Mouse (Mus musculus) MEL (cell line): ENCODE measurements around the gene Map6. TPM values are rescaled to one million over a fixed set of nuclear protein-coding genes. Genes with fewer than 3 reads are reported as not detected.

Source experiments
- DNase-seq: peaks from one replicate; pipeline ENCODE4 v3.0.0; 2011; ENCODE audit warnings: low read depth, low spot score
- H3K27ac ChIP-seq: 2 replicates; pipeline ENCODE4 v1.5.1; 2012; ENCODE audit warnings: low read depth, mild to moderate bottlenecking, control low read depth, low read length, moderate library complexity; ENCODE audit not compliant: control insufficient read depth
- H3K27me3 ChIP-seq, 2 experiments: fragments of 150-350 bp in 1 of 2; sonication (generic) in 1 of 2; 2 replicates each; pipeline ENCODE4 v1.6.1; 2012; ENCODE audit warnings: low read length in 2 of 2, mild to moderate bottlenecking in 2 of 2, improper control_type of control experiment in 1 of 2, moderate library complexity in 1 of 2; ENCODE audit not compliant: insufficient read depth in 2 of 2, control insufficient read depth in 1 of 2
- H3K36me3 ChIP-seq, 2 experiments: 2 replicates each; pipeline ENCODE4 v1.6.1; 2012 to 2014; ENCODE audit warnings: low read length in 2 of 2, improper control_type of control experiment in 1 of 2, inconsistent platforms in 1 of 2, mild to moderate bottlenecking in 1 of 2; ENCODE audit not compliant: insufficient read depth in 2 of 2, control insufficient read depth in 1 of 2
- H3K4me1 ChIP-seq, 2 experiments: fragments of 150-350 bp in 1 of 2; sonication (generic) in 1 of 2; 2 replicates each; pipeline ENCODE4 v1.6.1; 2012; ENCODE audit warnings: low read length in 2 of 2, improper control_type of control experiment in 1 of 2, mild to moderate bottlenecking in 1 of 2; ENCODE audit not compliant: insufficient read depth in 2 of 2, control insufficient read depth in 1 of 2
- H3K4me3 ChIP-seq, 2 experiments: fragments of 150-350 bp in 1 of 2; sonication (generic) in 1 of 2; 2 replicates each; pipeline ENCODE4 v1.5.1; 2012; ENCODE audit warnings: low read depth in 2 of 2, low read length in 2 of 2, mild to moderate bottlenecking in 2 of 2, moderate library complexity in 2 of 2, control low read depth in 1 of 2, improper control_type of control experiment in 1 of 2; ENCODE audit not compliant: control insufficient read depth in 1 of 2, insufficient read depth in 1 of 2
- H3K79me2 ChIP-seq: 2 replicates; pipeline ENCODE4 v1.6.1; 2012; ENCODE audit warnings: mild to moderate bottlenecking, low read length, moderate library complexity; ENCODE audit not compliant: control insufficient read depth, poor library complexity, insufficient read depth
- H3K9ac ChIP-seq: 2 replicates; pipeline ENCODE4 v1.6.1; 2012; ENCODE audit warnings: low read depth, mild to moderate bottlenecking, control low read depth, low read length, moderate library complexity; ENCODE audit not compliant: control insufficient read depth, poor library complexity, severe bottlenecking
- H3K9me3 ChIP-seq: fragments of 150-350 bp; sonication (generic); replicated peaks from 2 replicates; pipeline ENCODE4 v1.6.1; 2012; ENCODE audit warnings: mild to moderate bottlenecking, low read length, improper control_type of control experiment, moderate library complexity; ENCODE audit not compliant: insufficient read depth
- BHLHE40 ChIP-seq: IDR thresholded peaks from 2 replicates; pipeline ENCODE4 v1.6.1; 2012; ENCODE audit warnings: low read depth, mild to moderate bottlenecking, inconsistent platforms, low read length, improper control_type of control experiment, borderline replicate concordance
- CTCF ChIP-seq, 3 experiments: IDR thresholded peaks in 2 of 3; conservative IDR thresholded peaks in 1 of 3; 2 replicates each; pipeline ENCODE4 v1.5.1; 2011 to 2012; ENCODE audit warnings: low read length in 3 of 3, low read depth in 2 of 3, mild to moderate bottlenecking in 2 of 3, improper control_type of control experiment in 1 of 3, inconsistent platforms in 1 of 3, mixed read lengths in 1 of 3, moderate library complexity in 1 of 3; ENCODE audit not compliant: control insufficient read depth in 1 of 3, insufficient read depth in 1 of 3, poor library complexity in 1 of 3, severe bottlenecking in 1 of 3
- E2F4 ChIP-seq: IDR thresholded peaks from 2 replicates; pipeline ENCODE4 v1.6.1; 2011; ENCODE audit warnings: low read depth, low read length, improper control_type of control experiment, borderline replicate concordance
- GABPA ChIP-seq: IDR thresholded peaks from 2 replicates; pipeline ENCODE4 v1.6.1; 2012; ENCODE audit warnings: low read depth, mild to moderate bottlenecking, inconsistent platforms, low read length, improper control_type of control experiment, moderate library complexity
- JUND ChIP-seq: IDR thresholded peaks from 2 replicates; pipeline ENCODE4 v1.6.1; 2011; ENCODE audit warnings: low read depth, mild to moderate bottlenecking, improper control_type of control experiment, low read length
- MAZ ChIP-seq: IDR thresholded peaks from 2 replicates; pipeline ENCODE4 v1.6.1; 2012; ENCODE audit warnings: low read depth, mild to moderate bottlenecking, inconsistent platforms, low read length, improper control_type of control experiment
- MEF2A ChIP-seq: IDR thresholded peaks from 2 replicates; pipeline ENCODE4 v1.6.1; 2014; ENCODE audit warnings: low read depth, mild to moderate bottlenecking, inconsistent platforms, low read length, improper control_type of control experiment; ENCODE audit not compliant: poor library complexity, insufficient replicate concordance, severe bottlenecking; ENCODE audit errors: extremely low read depth
- MYC ChIP-seq: IDR thresholded peaks from 2 replicates; pipeline ENCODE4 v1.6.1; 2011; ENCODE audit warnings: low read depth, mild to moderate bottlenecking, low read length, improper control_type of control experiment, moderate library complexity
- NELFE ChIP-seq: IDR thresholded peaks from 2 replicates; pipeline ENCODE4 v1.6.1; 2011; ENCODE audit warnings: low read depth, low read length, improper control_type of control experiment
- POLR2A ChIP-seq, 2 experiments: IDR thresholded peaks; 2 replicates each; pipeline ENCODE4 v1.6.1; 2011 to 2012; ENCODE audit warnings: low read length in 2 of 2, mild to moderate bottlenecking in 2 of 2, control low read depth in 1 of 2, improper control_type of control experiment in 1 of 2, low read depth in 1 of 2, moderate library complexity in 1 of 2; ENCODE audit not compliant: control insufficient read depth in 1 of 2, insufficient read depth in 1 of 2, poor library complexity in 1 of 2
- POLR2AphosphoS2 ChIP-seq: IDR thresholded peaks from 2 replicates; pipeline ENCODE4 v1.6.1; 2011; ENCODE audit warnings: low read length, improper control_type of control experiment
- POLR2AphosphoS5 ChIP-seq: IDR thresholded peaks from 2 replicates; pipeline ENCODE4 v1.6.1; 2012; ENCODE audit warnings: low read depth, borderline replicate concordance, mild to moderate bottlenecking, inconsistent platforms, low read length, moderate library complexity, mixed read lengths
- RAD21 ChIP-seq: IDR thresholded peaks from 2 replicates; pipeline ENCODE4 v1.6.1; 2011; ENCODE audit warnings: mild to moderate bottlenecking, low read depth, low read length, improper control_type of control experiment
- TAL1 ChIP-seq: IDR thresholded peaks from 2 replicates; pipeline ENCODE4 v1.6.1; 2012; ENCODE audit warnings: mild to moderate bottlenecking, inconsistent platforms, low read length, moderate library complexity, mixed read lengths
- TBP ChIP-seq: IDR thresholded peaks from 2 replicates; pipeline ENCODE4 v1.8.0; 2011; ENCODE audit warnings: low read depth, low read length, improper control_type of control experiment
- TCF12 ChIP-seq: IDR thresholded peaks from 2 replicates; pipeline ENCODE4 v1.6.1; 2014; ENCODE audit warnings: low read depth, mild to moderate bottlenecking, inconsistent platforms, low read length, improper control_type of control experiment, moderate library complexity
- USF1 ChIP-seq: IDR thresholded peaks from 2 replicates; pipeline ENCODE4 v1.6.1; 2014; ENCODE audit warnings: low read depth, mild to moderate bottlenecking, inconsistent platforms, low read length, improper control_type of control experiment, moderate library complexity
- USF2 ChIP-seq, 2 experiments: IDR thresholded peaks; 2 replicates each; pipeline ENCODE4 v1.6.1; 2011 to 2012; ENCODE audit warnings: improper control_type of control experiment in 2 of 2, low read length in 2 of 2, borderline replicate concordance in 1 of 2, inconsistent platforms in 1 of 2, low read depth in 1 of 2, mild to moderate bottlenecking in 1 of 2; ENCODE audit not compliant: insufficient read depth in 1 of 2
- ZC3H11A ChIP-seq: IDR thresholded peaks from 2 replicates; pipeline ENCODE4 v1.6.1; 2012; ENCODE audit warnings: low read depth, mild to moderate bottlenecking, inconsistent platforms, low read length, improper control_type of control experiment
- ZKSCAN1 ChIP-seq: IDR thresholded peaks from 2 replicates; pipeline ENCODE4 v1.6.1; 2012; ENCODE audit warnings: low read depth, mild to moderate bottlenecking, inconsistent platforms, low read length, improper control_type of control experiment, moderate library complexity
- ZMIZ1 ChIP-seq: IDR thresholded peaks from 2 replicates; pipeline ENCODE4 v1.6.1; 2012; ENCODE audit warnings: low read depth, mild to moderate bottlenecking, inconsistent platforms, low read length, improper control_type of control experiment, moderate library complexity
- polyA plus RNA-seq, 2 experiments: library from polyadenylated mRNA; stranded (reverse) in 1 of 2; unstranded in 1 of 2; fragments of >175 nt in 1 of 2; fragments of >200 nt in 1 of 2; gene quantifications; 2 replicates each; pipeline versions ENCODE4 v1.2.1 to v1.2.4; 2012; ENCODE audit warnings: low replicate concordance in 2 of 2, low read depth in 1 of 2; ENCODE audit not compliant: insufficient read length in 2 of 2, insufficient read depth in 1 of 2, missing spikeins in 1 of 2
- total RNA-seq: library from RNA; depleted of rRNA; stranded (reverse); fragments of 300-350 nt; gene quantifications from 2 replicates; pipeline ENCODE4 v1.2.3, GENCODE M21; 2012

The Map6 gene
- total and polyA plus RNA-seq, 3 experiments, result not detected

- no peak overlapping the region for H3K4me3 ChIP-seq
- no peaks in the 10 kb centered on the region for H3K4me1 ChIP-seq
- peaks cover 0 to 5% of the 10 kb centered on the region in 2 experiments; a peak in 1 of 4 replicates for H3K27me3 ChIP-seq
- no peak overlapping the region for H3K9ac ChIP-seq
- H3K36me3 ChIP-seq, result no peaks in the 10 kb centered on the region
- no peaks in the 10 kb centered on the region for H3K9me3 ChIP-seq
- no peak overlapping the region for H3K27ac ChIP-seq
- H3K79me2 ChIP-seq, result no peaks in the 10 kb centered on the region
- TF ChIP-seq USF2 (IDR thresholded peaks at IDR 0.05; ENCODE audit: borderline replicate concordance in 1 of 2, insufficient read depth in 1 of 2, low read depth in 1 of 2, low read length in 2 of 2) (no peak), TCF12 (no peak), GABPA (no peak), BHLHE40 (no peak), USF1 (no peak), TAL1 (no peak), RAD21 (no peak), NELFE (no peak), ZMIZ1 (no peak), JUND (no peak), E2F4 (no peak), TBP (no peak), POLR2A (IDR thresholded peaks at IDR 0.05; ENCODE audit: control insufficient read depth in 1 of 2, insufficient read depth in 1 of 2, low read depth in 1 of 2, low read length in 2 of 2, poor library complexity in 1 of 2) (no peak), ZC3H11A (no peak), CTCF (IDR thresholded peaks at IDR 0.05 in 2 of 3, conservative IDR thresholded peaks at IDR 0.05 in 1 of 3; ENCODE audit: control insufficient read depth in 1 of 3, insufficient read depth in 1 of 3, low read depth in 2 of 3, low read length in 3 of 3, poor library complexity in 1 of 3, severe bottlenecking in 1 of 3) (no peak), ZKSCAN1 (no peak), MEF2A (no peak), POLR2AphosphoS2 (no peak)
- DNase-seq, result no peak
Measured at GRCm38 (mm10) chr7:99351802-99352517, 84.7 kb downstream of the Map6 start.

- no peaks in the 10 kb centered on the region for H3K36me3 ChIP-seq
- H3K9ac ChIP-seq, result no peak within 1 kb of the TSS
- DNase-seq, result no peak
- H3K79me2 ChIP-seq, result no peaks in the 10 kb centered on the region
- H3K4me1 ChIP-seq, result no peaks in the 10 kb centered on the region
- no peaks in the 10 kb centered on the region for H3K9me3 ChIP-seq
- H3K4me3 ChIP-seq, result no peak within 1 kb of the TSS
- no peak within 1 kb of the TSS for H3K27ac ChIP-seq
- H3K27me3 ChIP-seq, result peaks cover 0 to 5% of the 10 kb centered on the region in 2 experiments; a peak in 1 of 4 replicates
- TF ChIP-seq TBP (no peak), ZKSCAN1 (no peak), POLR2AphosphoS5 (no peak), MYC (no peak), BHLHE40 (no peak), MAZ (no peak)
Measured at GRCm38 (mm10) chr7:99352526-99353400, 85.5 kb downstream of the Map6 start, which contains the start of gene Serpinh1. Serpinh1 (minus strand) TSS chr7:99353239.
